Mouse (Mus musculus): ENCODE data around the gene Large2. TPM values are rescaled to one million over a fixed set of nuclear protein-coding genes. Genes with fewer than 3 reads are reported as not detected.
A peak's percentile ranks its signal among the peaks of the same experiment; 100 is the strongest.

The Large2 gene
- total and polyA plus RNA-seq, 2 experiments from 2014 or later, result 0.25 TPM; not detected in 1

GRCm38 (mm10) chr2:92395535-92395934 is 20.9 kb upstream of the Large2 start:
- ATAC-seq (ENCODE audit: insufficient read depth, low read depth) (no peak), DNase-seq (ENCODE audit: low spot score) (no peak)
- Histone ChIP-seq H3K36me3 (replicated peaks; ENCODE audit: control insufficient read depth, insufficient read depth, low read length) (no peaks in the 10 kb centered on the region), H3K4me1 (ENCODE audit: control insufficient read depth, insufficient read depth) (peaks cover 6% of the 10 kb centered on the region), H3K27ac (ENCODE audit: low read depth) (no peak overlapping the region), H3K27me3 (ENCODE audit: control insufficient read depth, insufficient read depth, low read length) (peaks cover 33% of the 10 kb centered on the region), H3K4me2 (ENCODE audit: low read depth, low read length) (no peak overlapping the region), H3K9me3 (replicated peaks; ENCODE audit: control insufficient read depth, low read length) (no peaks in the 10 kb centered on the region), H3K4me3 (ENCODE audit: low read depth, low read length) (no peak overlapping the region), H3K9ac (replicated peaks; ENCODE audit: low read depth, low read length) (no peak overlapping the region)
- WGBS, result 76% methylated on average over 3 of the region's 3 CpGs
- TF ChIP-seq EP300 (IDR thresholded peaks at IDR 0.05; ENCODE audit: low read depth), result no peak
- no peak for TF ChIP-seq CTCF (IDR thresholded peaks at IDR 0.05; ENCODE audit: low read depth)

- 7% methylated on average over 26 of the region's 26 CpGs for WGBS
- no peak for TF ChIP-seq CTCF (IDR thresholded peaks at IDR 0.05; ENCODE audit: low read depth)
- TF ChIP-seq EP300 (IDR thresholded peaks at IDR 0.05; ENCODE audit: low read depth), result no peak
- Histone ChIP-seq H3K9ac (replicated peaks; ENCODE audit: low read depth, low read length) (no peak overlapping the region), H3K27me3 (ENCODE audit: control insufficient read depth, insufficient read depth, low read length) (peaks cover 46% of the 10 kb centered on the region), H3K27ac (ENCODE audit: low read depth) (no peak overlapping the region), H3K4me3 (ENCODE audit: low read depth, low read length) (no peak overlapping the region), H3K9me3 (replicated peaks; ENCODE audit: control insufficient read depth, low read length) (no peaks in the 10 kb centered on the region), H3K36me3 (replicated peaks; ENCODE audit: control insufficient read depth, insufficient read depth, low read length) (no peaks in the 10 kb centered on the region), H3K4me1 (ENCODE audit: control insufficient read depth, insufficient read depth) (peaks cover 16% of the 10 kb centered on the region), H3K4me2 (ENCODE audit: low read depth, low read length) (peak overlapping the region; percentile 44)
- ATAC-seq (ENCODE audit: insufficient read depth, low read depth) (no peak), DNase-seq (ENCODE audit: low spot score) (no peak)
Observed at GRCm38 (mm10) chr2:92392318-92393264, 17.9 kb upstream of the Large2 start.

GRCm38 (mm10) chr2:92391703-92392317 is 17.1 kb upstream of the Large2 start:
- DNase-seq (ENCODE audit: low spot score), result no peak
- 33% methylated on average over 11 of the region's 11 CpGs for WGBS
- Histone ChIP-seq H3K4me2 (ENCODE audit: low read depth, low read length) (peak overlapping the region; percentile 44), H3K4me1 (ENCODE audit: control insufficient read depth, insufficient read depth) (peaks cover 16% of the 10 kb centered on the region), H3K27ac (ENCODE audit: low read depth) (no peak overlapping the region), H3K9ac (replicated peaks; ENCODE audit: low read depth, low read length) (no peak overlapping the region), H3K36me3 (replicated peaks; ENCODE audit: control insufficient read depth, insufficient read depth, low read length) (no peaks in the 10 kb centered on the region), H3K4me3 (ENCODE audit: low read depth, low read length) (no peak overlapping the region), H3K9me3 (replicated peaks; ENCODE audit: control insufficient read depth, low read length) (no peaks in the 10 kb centered on the region), H3K27me3 (ENCODE audit: control insufficient read depth, insufficient read depth, low read length) (peaks cover 46% of the 10 kb centered on the region)
- no peak for ATAC-seq (ENCODE audit: insufficient read depth, low read depth)
- TF ChIP-seq EP300 (IDR thresholded peaks at IDR 0.05; ENCODE audit: low read depth), result no peak
- no peak for TF ChIP-seq CTCF (IDR thresholded peaks at IDR 0.05; ENCODE audit: low read depth)

GRCm38 (mm10) chr2:92391116-92391515 is 16.4 kb upstream of the Large2 start:
- Histone ChIP-seq H3K4me3 (ENCODE audit: low read depth, low read length) (no peak overlapping the region), H3K4me1 (ENCODE audit: control insufficient read depth, insufficient read depth) (peaks cover 16% of the 10 kb centered on the region), H3K27me3 (ENCODE audit: control insufficient read depth, insufficient read depth, low read length) (peaks cover 46% of the 10 kb centered on the region), H3K9ac (replicated peaks; ENCODE audit: low read depth, low read length) (no peak overlapping the region), H3K36me3 (replicated peaks; ENCODE audit: control insufficient read depth, insufficient read depth, low read length) (no peaks in the 10 kb centered on the region), H3K9me3 (replicated peaks; ENCODE audit: control insufficient read depth, low read length) (no peaks in the 10 kb centered on the region), H3K4me2 (ENCODE audit: low read depth, low read length) (no peak overlapping the region), H3K27ac (ENCODE audit: low read depth) (no peak overlapping the region)
- no peak for DNase-seq (ENCODE audit: low spot score)
- ATAC-seq (ENCODE audit: insufficient read depth, low read depth), result no peak
- 84% methylated on average over 8 of the region's 8 CpGs for WGBS
- TF ChIP-seq CTCF (IDR thresholded peaks at IDR 0.05; ENCODE audit: low read depth) (no peak), EP300 (IDR thresholded peaks at IDR 0.05; ENCODE audit: low read depth) (no peak)

GRCm38 (mm10) chr2:92390206-92390930 is 15.7 kb upstream of the Large2 start:
- H3K27me3 ChIP-seq (ENCODE audit: control insufficient read depth, insufficient read depth, low read length), result peaks cover 43% of the 10 kb centered on the region
- H3K4me3 ChIP-seq (ENCODE audit: low read depth, low read length), result no peak overlapping the region
- WGBS, result 63% methylated on average over 6 of the region's 6 CpGs
- no peak overlapping the region for H3K4me2 ChIP-seq (ENCODE audit: low read depth, low read length)
- no peaks in the 10 kb centered on the region for H3K9me3 ChIP-seq (replicated peaks; ENCODE audit: control insufficient read depth, low read length)
- no peak for TF ChIP-seq EP300 (IDR thresholded peaks at IDR 0.05; ENCODE audit: low read depth)
- TF ChIP-seq CTCF (IDR thresholded peaks at IDR 0.05; ENCODE audit: low read depth), result no peak
- no peaks in the 10 kb centered on the region for H3K36me3 ChIP-seq (replicated peaks; ENCODE audit: control insufficient read depth, insufficient read depth, low read length)
- no peak for DNase-seq (ENCODE audit: low spot score)
- no peak overlapping the region for H3K27ac ChIP-seq (ENCODE audit: low read depth)
- no peak for ATAC-seq (ENCODE audit: insufficient read depth, low read depth)
- H3K9ac ChIP-seq (replicated peaks; ENCODE audit: low read depth, low read length), result no peak overlapping the region
- H3K4me1 ChIP-seq (ENCODE audit: control insufficient read depth, insufficient read depth), result peaks cover 16% of the 10 kb centered on the region

All from heart, postnatal 0 days (tissue).